Mouse (Mus musculus): Measurements from ENCODE around the gene Emc9.

DNA sequence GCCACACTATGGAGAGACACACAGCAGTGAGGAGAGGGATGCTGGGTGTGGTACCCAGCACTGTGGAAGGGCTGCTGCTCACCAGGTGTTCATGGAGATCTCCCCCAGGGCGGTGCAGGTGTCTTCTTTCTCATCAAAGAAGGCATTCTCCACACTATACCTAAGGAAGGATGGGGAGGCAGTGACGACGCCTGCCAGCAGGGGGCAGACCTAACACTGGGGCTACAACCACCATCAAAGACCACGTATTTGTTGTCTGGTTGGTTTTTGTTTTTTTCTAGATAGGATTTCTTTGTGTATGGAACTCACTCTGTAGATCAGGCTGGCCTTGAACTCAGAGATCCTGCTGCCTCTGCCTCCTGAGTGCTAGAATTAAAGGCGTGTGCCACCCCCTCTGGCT, 44.2 kb upstream of the Emc9 start:
- peak; percentile 76 to 94 (median 87) for TF ChIP-seq CTCF (IDR thresholded peaks at IDR 0.05 in 2 of 3, conservative IDR thresholded peaks at IDR 0.05 in 1 of 3; ENCODE audit: control insufficient read depth in 1 of 3, insufficient read depth in 1 of 3, low read depth in 2 of 3, low read length in 3 of 3, poor library complexity in 1 of 3, severe bottlenecking in 1 of 3)
- TF ChIP-seq POLR2A (IDR thresholded peaks at IDR 0.05; ENCODE audit: control insufficient read depth in 1 of 2, insufficient read depth in 1 of 2, low read depth in 1 of 2, low read length in 2 of 2, poor library complexity in 1 of 2): no peak
- no peak for TF ChIP-seq NELFE (IDR thresholded peaks at IDR 0.05; ENCODE audit: low read depth, low read length)
- TF ChIP-seq USF2 (IDR thresholded peaks at IDR 0.05; ENCODE audit: borderline replicate concordance in 1 of 2, insufficient read depth in 1 of 2, low read depth in 1 of 2, low read length in 2 of 2): no peak
- no peak for TF ChIP-seq TAL1 (IDR thresholded peaks at IDR 0.05; ENCODE audit: low read length)
- no peak for TF ChIP-seq MAFK (IDR thresholded peaks at IDR 0.05; ENCODE audit: borderline replicate concordance, low read depth, low read length)
- TF ChIP-seq SIN3A (IDR thresholded peaks at IDR 0.05; ENCODE audit: low read length): no peak
- no peak for TF ChIP-seq ZNF384 (IDR thresholded peaks at IDR 0.05; ENCODE audit: low read depth, low read length)
- TF ChIP-seq USF1 (IDR thresholded peaks at IDR 0.05; ENCODE audit: low read depth, low read length): no peak
- TF ChIP-seq EP300 (IDR thresholded peaks at IDR 0.05; ENCODE audit: low read depth in 1 of 2, low read length in 2 of 2): no peak
